Mouse (Mus musculus) spleen, adult 2 months (tissue): ENCODE results near the gene Mcub. TPM values are rescaled to one million over a fixed set of nuclear protein-coding genes. Genes with fewer than 3 reads are reported as not detected.

ENCODE experiments used
- DNase-seq, 2 experiments: peaks; one replicate each; pipeline versions ENCODE4 v3.0.0 to v3.0.0-alpha.2; 2012 to 2021; ENCODE audit warnings: low spot score in 2 of 2, low read depth in 1 of 2
- H3K27ac ChIP-seq: fragments of 200-500 bp; 2 replicates; pipeline ENCODE4 v1.5.1; 2012; ENCODE audit warnings: low read length, inconsistent platforms; ENCODE audit not compliant: insufficient read depth
- H3K27me3 ChIP-seq: fragments of 200-500 bp; 2 replicates; pipeline ENCODE4 v1.6.1; 2012; ENCODE audit warnings: mild to moderate bottlenecking, moderate library complexity, low read length, inconsistent platforms; ENCODE audit not compliant: control insufficient read depth, insufficient read depth
- H3K36me3 ChIP-seq: fragments of 200-500 bp; 2 replicates; pipeline ENCODE4 v1.6.1; 2012; ENCODE audit warnings: mild to moderate bottlenecking, low read length, inconsistent platforms; ENCODE audit not compliant: control insufficient read depth, insufficient read depth
- H3K4me1 ChIP-seq: fragments of 200-500 bp; 2 replicates; pipeline ENCODE4 v1.6.1; 2011; ENCODE audit warnings: inconsistent platforms; ENCODE audit not compliant: control insufficient read depth, insufficient read depth, insufficient read length
- H3K4me3 ChIP-seq: fragments of 200-500 bp; 2 replicates; pipeline ENCODE4 v1.5.1; 2011; ENCODE audit warnings: mild to moderate bottlenecking, inconsistent platforms; ENCODE audit not compliant: insufficient read depth, insufficient read length; ENCODE audit errors: extremely low read depth
- CTCF ChIP-seq: fragments of 200-500 bp; IDR thresholded peaks from 2 replicates; pipeline ENCODE4 v1.5.1; 2011; ENCODE audit warnings: mild to moderate bottlenecking, inconsistent platforms; ENCODE audit not compliant: insufficient read depth, insufficient read length, insufficient replicate concordance; ENCODE audit errors: extremely low read depth
- POLR2A ChIP-seq: fragments of 200-500 bp; IDR thresholded peaks from 2 replicates; pipeline ENCODE4 v1.6.1; 2011; ENCODE audit warnings: low read depth, low read length, inconsistent platforms
- WGBS: fragments of 180-500 bp; shearing (Covaris S2); methylation state at CpG from one replicate; pipeline ENCODE4 v1.1.7; 2018; 5-methylcytosine and 5-hydroxymethylcytosine counted together
- polyA plus RNA-seq: library from polyadenylated mRNA; depleted of rRNA; stranded (reverse); fragments of >200 nt; gene quantifications from 2 replicates; pipeline ENCODE4 v1.2.3, GENCODE M21; 2012

Mcub gene
- polyA plus RNA-seq, 1 experiment, result 3.2 TPM

- no peaks in the 10 kb centered on the region for H3K36me3 ChIP-seq
- H3K4me1 ChIP-seq, result no peaks in the 10 kb centered on the region
- no peak for DNase-seq
- TF ChIP-seq CTCF (no peak), POLR2A (no peak)
- 76% methylated on average over 4 of the region's 4 CpGs for WGBS
- H3K27ac ChIP-seq, result no peak overlapping the region
- H3K4me3 ChIP-seq, result no peak overlapping the region
- no peaks in the 10 kb centered on the region for H3K27me3 ChIP-seq
Observed at GRCm38 (mm10) chr3:129953296-129953695, 16.7 kb downstream of the Mcub start.

GRCm38 (mm10) chr3:129949158-129949773, 20.7 kb downstream of the Mcub start:
- Histone ChIP-seq H3K4me3 (no peak overlapping the region), H3K36me3 (no peaks in the 10 kb centered on the region), H3K27me3 (no peaks in the 10 kb centered on the region), H3K4me1 (no peaks in the 10 kb centered on the region), H3K27ac (no peak overlapping the region)
- no peak for TF ChIP-seq CTCF
- TF ChIP-seq POLR2A, result no peak
- 86% methylated on average over 5 of the region's 5 CpGs for WGBS
- DNase-seq, result no peak

GRCm38 (mm10) chr3:129948359-129948758, 21.6 kb downstream of the Mcub start:
- Histone ChIP-seq H3K36me3 (no peaks in the 10 kb centered on the region), H3K27me3 (no peaks in the 10 kb centered on the region), H3K27ac (no peak overlapping the region), H3K4me3 (no peak overlapping the region), H3K4me1 (no peaks in the 10 kb centered on the region)
- WGBS, result 63% methylated on average over 5 of the region's 5 CpGs
- no peak for TF ChIP-seq CTCF
- no peak for TF ChIP-seq POLR2A
- DNase-seq, result no peak

- no peaks in the 10 kb centered on the region for H3K27me3 ChIP-seq
- TF ChIP-seq POLR2A (no peak), CTCF (no peak)
Observed at GRCm38 (mm10) chr3:129946217-129946914, 23.6 kb downstream of the Mcub start.

DNA sequence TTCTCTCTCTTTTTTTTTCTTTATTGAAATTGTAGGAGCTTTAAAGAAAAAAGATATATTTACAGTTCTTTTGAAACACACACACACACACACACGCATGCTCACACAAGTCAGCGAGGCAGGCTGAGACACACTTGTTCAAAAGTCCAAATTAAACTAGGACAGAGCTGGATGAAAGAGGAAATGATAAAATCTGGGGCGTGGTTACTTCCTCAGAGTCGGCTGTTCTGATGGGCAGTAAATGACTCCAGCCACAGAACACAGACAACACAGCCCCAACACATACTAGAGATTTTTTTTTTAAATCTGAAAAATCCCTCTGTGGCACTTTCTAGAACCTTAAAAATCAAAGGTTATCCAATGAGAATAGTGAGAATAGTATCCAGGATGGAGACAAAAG, 26.2 kb downstream of the Mcub start:
- H3K36me3 ChIP-seq, result no peaks in the 10 kb centered on the region
- H3K27me3 ChIP-seq, result no peaks in the 10 kb centered on the region
- TF ChIP-seq POLR2A (no peak), CTCF (no peak)
- no peak for DNase-seq
- WGBS, result 36% methylated on average over 4 of the region's 4 CpGs
- H3K4me3 ChIP-seq, result no peak overlapping the region
- H3K27ac ChIP-seq, result no peak overlapping the region
- H3K4me1 ChIP-seq, result no peaks in the 10 kb centered on the region

More at GRCm38 (mm10) chr3:129946217-129946914, 23.6 kb downstream of the Mcub start:
- H3K27ac ChIP-seq, result no peak overlapping the region
- DNase-seq, result no peak
- no peaks in the 10 kb centered on the region for H3K4me1 ChIP-seq
- WGBS, result 53% methylated on average over 5 of the region's 5 CpGs
- H3K36me3 ChIP-seq, result no peaks in the 10 kb centered on the region
- no peak overlapping the region for H3K4me3 ChIP-seq

DNA sequence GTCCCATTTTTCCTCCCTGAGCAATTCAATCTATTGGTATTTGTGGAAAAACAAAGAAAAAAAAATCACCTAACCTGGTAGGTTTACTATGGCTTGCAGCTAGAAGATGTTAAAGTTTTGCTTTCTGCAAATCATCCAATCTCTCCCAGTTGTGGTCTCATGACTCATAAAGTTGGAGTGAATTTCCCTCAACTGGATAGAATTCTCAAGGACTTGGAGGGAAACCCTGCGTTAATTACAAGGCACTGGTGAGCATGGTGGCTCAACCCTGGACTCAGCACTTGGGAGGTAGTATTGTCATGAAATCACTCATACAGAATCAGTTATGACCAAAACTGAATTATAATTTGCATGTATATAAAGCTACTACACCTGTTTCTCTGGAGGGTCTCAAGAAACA, 28.7 kb downstream of the Mcub start:
- Histone ChIP-seq H3K27ac (no peak overlapping the region), H3K4me3 (no peak overlapping the region), H3K27me3 (no peaks in the 10 kb centered on the region), H3K4me1 (no peaks in the 10 kb centered on the region), H3K36me3 (no peaks in the 10 kb centered on the region)
- no peak for DNase-seq
- TF ChIP-seq CTCF (no peak), POLR2A (no peak)
- 97% methylated on average over 1 of the region's 1 CpGs for WGBS

- TF ChIP-seq CTCF (no peak), POLR2A (no peak)
- DNase-seq, result no peak
- no peaks in the 10 kb centered on the region for H3K27me3 ChIP-seq
- no peak overlapping the region for H3K4me3 ChIP-seq
- H3K27ac ChIP-seq, result no peak overlapping the region
- 94% methylated on average over 2 of the region's 2 CpGs for WGBS
- H3K4me1 ChIP-seq, result no peaks in the 10 kb centered on the region
- H3K36me3 ChIP-seq, result no peaks in the 10 kb centered on the region
Observed at GRCm38 (mm10) chr3:129940780-129941179, 29.2 kb downstream of the Mcub start.
